Mouse (Mus musculus): ENCODE results near the gene 2510009E07Rik.

2510009E07Rik gene

GRCm38 (mm10) chr16:21636156-21636853, 58.2 kb downstream of the 2510009E07Rik start:
- DNase-seq (ENCODE audit: low spot score): no peak

- no peak for DNase-seq (ENCODE audit: low spot score)
These were observed 60.0 kb downstream of the 2510009E07Rik start for GRCm38 (mm10) chr16:21634460-21634859.

- no peak for DNase-seq (ENCODE audit: low spot score)
These were observed 62.6 kb downstream of the 2510009E07Rik start for GRCm38 (mm10) chr16:21631815-21632222.

GRCm38 (mm10) chr16:21630614-21631013, 63.9 kb downstream of the 2510009E07Rik start:
- no peak for DNase-seq (ENCODE audit: low spot score)

GRCm38 (mm10) chr16:21628061-21628591, 66.3 kb downstream of the 2510009E07Rik start:
- DNase-seq (ENCODE audit: low spot score): no peak

GRCm38 (mm10) chr16:21627248-21627647, 67.2 kb downstream of the 2510009E07Rik start:
- no peak for DNase-seq (ENCODE audit: low spot score)

GRCm38 (mm10) chr16:21625784-21626634, 68.5 kb downstream of the 2510009E07Rik start:
- no peak for DNase-seq (ENCODE audit: low spot score)

- DNase-seq (ENCODE audit: low spot score): no peak
These were observed 73.8 kb downstream of the 2510009E07Rik start for GRCm38 (mm10) chr16:21620630-21621029.

- no peak for DNase-seq (ENCODE audit: low spot score)
These were observed 78.7 kb downstream of the 2510009E07Rik start for GRCm38 (mm10) chr16:21615802-21616201.

- no peak for DNase-seq (ENCODE audit: low spot score)
These were observed 84.0 kb downstream of the 2510009E07Rik start for GRCm38 (mm10) chr16:21610473-21610872.

GRCm38 (mm10) chr16:21608176-21608865, 86.1 kb downstream of the 2510009E07Rik start:
- DNase-seq (ENCODE audit: low spot score): no peak

GRCm38 (mm10) chr16:21607651-21608040, 86.8 kb downstream of the 2510009E07Rik start:
- DNase-seq (ENCODE audit: low spot score): no peak

GRCm38 (mm10) chr16:21607021-21607650, 87.3 kb downstream of the 2510009E07Rik start:
- DNase-seq (ENCODE audit: low spot score): no peak

- DNase-seq (ENCODE audit: low spot score): no peak
These were observed 88.0 kb downstream of the 2510009E07Rik start for GRCm38 (mm10) chr16:21606249-21607020.

- DNase-seq (ENCODE audit: low spot score): no peak
These were observed 90.1 kb downstream of the 2510009E07Rik start for GRCm38 (mm10) chr16:21604354-21604753.

Data from urinary bladder, postnatal 10 days (tissue).